Mouse (Mus musculus) layer of hippocampus, postnatal 10 days (tissue): Measurements from ENCODE around the gene Alg9. TPM values are rescaled to one million over a fixed set of nuclear protein-coding genes. Genes with fewer than 3 reads are reported as not detected.
A peak's percentile ranks its signal among the peaks of the same experiment; 100 is the strongest.

Source experiments
- DNase-seq, 2 experiments: peaks; one replicate each; pipeline ENCODE4 v3.0.0; 2021; ENCODE audit warnings: low spot score in 2 of 2
- long read RNA-seq: library from polyadenylated mRNA; stranded (forward); transcript quantifications from one replicate; pipeline ENCODE4 v2.0.0, GENCODE M21; 2023
- total RNA-seq, 2 experiments: library from RNA; stranded (reverse); gene quantifications; 2 replicates each; pipeline ENCODE4 v1.2.3; 2021

Alg9 gene
- 10 to 100 TPM; 35.3 to 35.6 TPM for total RNA-seq
- long read RNA-seq, transcript Alg9-204 (14 exons, 2,530 nt): minor isoform, 5 of 25 reads
- long read RNA-seq, transcript Alg9-201 (15 exons, 2,873 nt): major isoform, 7 of 25 reads
- long read RNA-seq, partial matches to known transcripts: 1 of 25 reads
- long read RNA-seq, other reads (novel, unspliced or antisense): 12 of 25 reads

- DNase-seq: peak; percentile 90 to 93
These were observed at the start of gene Alg9, which contains the start of gene 1110032A03Rik for GRCm38 (mm10) chr9:50774991-50775612. Gene Alg9 (plus strand): TSS chr9:50775019. Gene 1110032A03Rik (minus strand): TSS chr9:50775520.

DNA sequence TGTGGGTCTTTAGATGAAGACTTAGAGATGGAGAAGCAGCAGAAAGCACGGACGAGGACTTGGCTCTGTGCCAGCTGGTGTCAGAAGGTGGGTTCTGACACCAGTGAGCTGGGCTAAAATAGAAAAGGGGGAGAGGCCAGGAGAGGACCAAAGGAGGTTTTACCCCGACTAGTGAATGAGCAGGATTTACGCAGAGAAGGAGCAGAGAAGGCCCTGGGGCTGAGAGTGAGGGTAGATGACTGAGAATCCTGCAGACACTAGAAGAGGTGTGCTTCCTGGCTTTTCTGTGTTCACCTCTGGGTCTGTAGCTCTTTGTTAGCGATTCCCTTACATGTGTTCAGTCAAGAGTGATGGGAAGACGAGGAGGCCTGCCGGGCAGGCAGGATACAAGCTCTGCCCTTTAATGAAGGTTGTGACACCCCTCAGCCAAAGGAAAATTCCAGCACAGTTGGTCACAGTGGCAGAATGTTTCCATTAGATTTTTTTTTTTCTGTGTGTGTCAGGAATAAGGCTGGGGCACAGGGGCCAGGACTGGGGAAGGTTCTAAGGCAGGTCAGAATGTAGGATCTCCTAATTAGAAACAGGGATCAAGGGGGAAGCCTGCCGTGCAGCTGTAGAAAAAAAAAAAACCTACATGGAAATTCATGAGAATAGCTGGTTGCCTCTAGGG, 48.8 kb upstream of the Alg9 start:
- DNase-seq: no peak

- peak; percentile 49 for DNase-seq
These were observed 47.5 kb upstream of the Alg9 start for GRCm38 (mm10) chr9:50727171-50727924.

DNA sequence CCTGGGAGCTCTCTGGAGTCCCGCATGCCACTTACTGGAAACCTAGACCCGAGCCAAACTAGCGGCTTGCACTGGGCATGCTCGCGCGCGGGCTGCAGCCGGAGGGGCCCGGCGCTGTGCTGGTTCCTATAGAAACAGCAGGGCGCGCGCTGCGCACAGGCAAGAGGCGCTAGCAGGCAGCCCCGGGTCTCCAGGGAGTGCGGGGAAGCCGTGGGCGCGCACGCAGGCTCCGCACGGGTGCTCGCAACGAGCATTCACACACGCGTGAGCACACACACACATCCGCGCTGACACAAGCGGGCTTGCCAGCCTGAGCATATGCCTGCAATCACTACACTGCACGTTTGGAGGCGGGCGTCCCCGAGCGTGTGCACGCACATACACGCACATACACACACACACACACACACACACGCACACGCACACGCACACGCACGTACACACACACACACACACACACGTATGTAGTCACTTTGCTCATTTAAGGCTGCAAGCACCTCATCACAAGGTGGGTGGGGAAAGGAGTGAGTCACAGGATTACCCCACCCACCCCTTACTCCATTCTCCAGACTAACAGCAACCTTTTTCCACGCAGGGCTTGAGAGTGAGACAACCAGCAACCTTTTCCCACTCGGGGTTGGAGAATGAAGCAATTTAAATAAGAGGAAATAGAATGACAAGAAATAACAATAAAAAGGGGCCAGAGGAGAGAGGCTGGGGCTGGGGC, 46.7 kb upstream of the Alg9 start:
- DNase-seq: peak; percentile 79 to 85

DNA sequence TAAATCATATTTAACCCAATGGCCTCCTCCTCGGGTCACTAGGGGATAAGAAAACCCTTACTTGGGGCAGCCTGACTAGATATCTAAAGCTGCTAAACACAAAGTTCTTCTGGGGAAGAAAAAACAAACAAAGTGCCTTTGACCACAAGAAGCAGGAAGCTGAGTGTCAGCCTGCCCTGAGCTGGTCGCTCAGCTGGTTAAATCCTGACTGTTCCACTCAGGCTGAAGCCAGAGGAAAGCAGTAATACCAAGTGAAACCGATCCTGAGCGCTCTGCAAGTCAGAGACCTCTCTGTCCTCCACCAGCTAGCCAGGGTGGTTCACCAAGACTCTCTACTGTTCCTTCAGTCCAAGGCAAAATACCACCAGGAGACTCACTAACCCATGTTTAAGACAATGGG, 45.2 kb upstream of the Alg9 start:
- DNase-seq: no peak

GRCm38 (mm10) chr9:50732560-50732959, 42.3 kb upstream of the Alg9 start:
- DNase-seq: no peak

GRCm38 (mm10) chr9:50734989-50735388, 39.8 kb upstream of the Alg9 start:
- peak; percentile 61 to 63 for DNase-seq

DNA sequence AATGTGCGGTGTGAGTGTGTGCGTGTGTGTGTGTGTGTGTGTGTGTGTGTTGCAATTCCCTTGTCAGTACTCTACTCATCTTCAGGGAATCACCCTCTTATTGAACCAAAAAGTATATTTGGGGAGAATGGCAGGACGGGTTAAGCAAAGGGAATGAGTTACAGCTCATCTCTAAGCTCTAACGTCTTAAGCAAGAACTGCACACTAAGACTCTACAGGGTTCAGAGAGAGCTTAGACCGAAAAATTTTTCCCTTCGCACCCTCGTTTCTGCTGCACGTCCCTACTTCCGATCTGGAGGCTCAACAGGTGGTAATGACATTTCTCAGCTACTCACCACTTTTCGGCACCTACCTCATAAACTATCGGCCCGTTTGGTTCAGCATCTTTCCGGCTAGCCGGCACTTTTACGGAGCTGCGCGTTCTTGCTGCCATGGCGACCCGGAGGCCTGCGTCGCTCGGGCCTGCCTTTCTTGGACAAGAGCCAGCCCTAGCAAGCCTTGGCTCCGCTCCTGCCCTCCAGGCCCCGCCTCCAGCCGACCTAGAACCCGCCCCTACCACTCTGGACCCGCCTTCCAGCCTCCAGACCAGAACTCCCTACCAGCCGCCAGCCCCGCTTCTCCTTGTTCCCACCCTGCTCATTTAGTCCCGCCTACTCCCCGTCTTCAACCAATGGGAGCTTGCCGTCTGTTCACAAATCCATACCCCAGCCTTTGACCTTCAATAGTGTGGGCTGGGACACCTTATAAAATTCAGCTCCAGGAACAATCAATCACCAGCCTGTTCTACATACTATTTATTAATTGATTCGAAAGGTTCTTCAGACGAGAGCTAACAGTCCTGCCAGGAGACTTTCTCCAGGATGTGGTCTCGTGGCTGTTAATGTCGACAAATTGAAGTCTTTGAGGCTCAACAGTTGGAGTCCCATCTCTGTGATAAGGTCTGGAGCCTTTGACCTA, 35.6 kb upstream of the Alg9 start, which contains the start of gene Dixdc1:
Dixdc1 (minus strand) TSS at position 604 of the 957 bp plus-strand sequence.
- peak; percentile 94 for DNase-seq

DNA sequence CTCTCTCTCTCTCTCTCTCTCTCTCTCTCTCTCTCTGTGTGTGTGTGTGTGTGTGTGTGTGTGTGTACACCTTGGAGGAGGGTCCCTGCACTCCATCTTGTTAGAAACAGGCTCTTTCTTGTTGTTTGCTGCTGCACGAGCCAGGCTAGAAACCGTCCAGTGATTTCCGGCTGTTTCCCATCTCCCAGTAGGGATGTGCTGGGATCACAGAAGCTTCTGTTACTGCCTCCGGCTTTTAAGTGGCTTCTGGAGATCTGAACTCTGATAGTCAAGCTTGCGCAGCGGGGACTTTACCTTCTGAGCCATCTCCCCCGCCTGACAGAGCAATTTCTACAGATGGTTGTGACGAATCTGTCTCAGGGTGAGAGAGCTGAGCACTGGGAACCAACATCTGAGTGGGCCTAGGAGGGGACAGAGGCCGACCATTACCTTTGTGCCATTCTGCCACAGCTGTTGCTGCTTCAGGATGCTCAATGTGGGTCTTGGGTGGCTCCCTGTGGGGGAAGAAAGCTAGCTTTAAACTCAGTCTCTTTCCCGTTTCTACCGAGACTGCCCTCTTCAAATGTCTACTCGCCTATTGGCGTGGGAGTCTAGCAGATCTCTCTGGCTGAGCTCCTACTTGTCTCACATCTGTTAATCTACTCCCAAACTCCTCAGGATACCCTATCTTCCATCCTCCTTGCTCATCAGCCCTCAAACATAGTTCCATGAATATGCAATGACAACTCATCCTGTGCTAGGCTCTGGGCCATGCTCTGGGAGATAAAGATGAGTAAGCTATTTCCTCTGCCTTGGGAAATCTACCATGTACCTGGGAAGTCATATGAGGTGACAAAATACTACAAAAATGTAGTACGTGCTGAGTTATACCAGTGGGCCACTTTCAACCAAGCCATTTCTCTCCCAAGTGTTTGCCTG, 33.7 kb upstream of the Alg9 start:
- DNase-seq: no peak

GRCm38 (mm10) chr9:50742261-50742660, 32.6 kb upstream of the Alg9 start:
- DNase-seq: no peak

DNA sequence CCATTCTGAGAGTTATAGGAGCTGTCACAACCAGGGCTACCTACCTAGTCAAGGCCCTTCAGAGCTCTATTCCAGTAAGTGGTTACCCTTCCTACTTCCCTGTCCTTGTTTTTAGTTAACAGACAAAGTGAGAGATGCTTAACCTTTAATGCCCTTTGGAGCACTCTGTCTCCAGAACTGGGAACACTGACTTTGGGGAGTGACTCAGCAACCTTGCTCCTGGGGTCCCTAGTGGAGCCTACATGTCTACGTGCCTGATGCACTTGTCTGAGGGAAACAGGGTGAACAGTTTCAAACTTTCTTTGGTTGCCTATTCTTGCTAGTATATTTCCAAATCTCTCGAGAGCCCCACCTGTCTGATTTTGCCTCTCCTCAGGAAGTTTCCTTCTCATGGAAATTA, 32.1 kb upstream of the Alg9 start:
- DNase-seq: no peak

DNA sequence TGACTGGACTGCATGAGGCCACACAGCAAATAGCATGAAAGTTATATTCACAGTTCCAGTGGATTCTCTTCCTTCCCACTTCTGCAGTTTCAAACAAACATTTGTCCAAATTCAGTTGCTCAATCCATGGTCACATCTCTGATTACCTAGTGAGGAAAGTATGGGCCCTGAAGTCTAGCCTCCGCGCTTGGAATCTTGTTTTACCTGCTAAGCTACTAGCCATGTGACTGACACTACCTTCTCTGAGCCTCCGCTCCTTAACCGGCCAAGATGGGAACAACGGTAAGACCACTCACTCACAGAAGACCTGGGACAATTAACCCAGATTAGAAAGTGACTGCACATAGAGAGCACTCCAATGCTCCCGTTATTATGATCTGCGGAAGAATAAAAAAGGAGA, 29.0 kb upstream of the Alg9 start:
- no peak for DNase-seq

- peak in 1 of 2 experiments; percentile 15 for DNase-seq
These were observed 28.6 kb upstream of the Alg9 start, which contains the start of gene 2310030G06Rik for GRCm38 (mm10) chr9:50746214-50746677. Gene 2310030G06Rik (minus strand): TSS chr9:50746536.

DNA sequence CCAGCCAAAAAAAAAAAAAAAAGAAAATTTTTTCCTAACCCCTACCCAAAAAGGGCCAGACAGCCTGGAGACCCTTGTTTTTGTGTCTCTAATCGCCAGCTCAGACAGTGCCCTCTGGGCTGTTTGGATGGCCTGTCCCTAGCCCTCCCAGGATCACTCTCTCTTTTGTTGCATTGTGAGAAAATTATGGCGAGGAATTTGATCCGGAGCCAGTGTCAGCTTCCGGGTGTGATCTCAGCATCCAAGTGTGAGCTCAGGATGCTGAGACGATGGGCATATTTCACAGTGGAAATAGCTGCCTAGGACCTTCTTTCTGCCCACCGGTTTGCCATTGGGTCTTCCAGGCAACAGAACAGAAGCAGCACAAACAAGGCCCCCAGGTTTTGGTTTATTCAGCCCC, 24.1 kb upstream of the Alg9 start:
- DNase-seq: no peak

GRCm38 (mm10) chr9:50751323-50751722, 23.5 kb upstream of the Alg9 start, which contains the start of gene Cryab:
Gene Cryab (plus strand): TSS chr9:50751325.
- no peak for DNase-seq

DNA sequence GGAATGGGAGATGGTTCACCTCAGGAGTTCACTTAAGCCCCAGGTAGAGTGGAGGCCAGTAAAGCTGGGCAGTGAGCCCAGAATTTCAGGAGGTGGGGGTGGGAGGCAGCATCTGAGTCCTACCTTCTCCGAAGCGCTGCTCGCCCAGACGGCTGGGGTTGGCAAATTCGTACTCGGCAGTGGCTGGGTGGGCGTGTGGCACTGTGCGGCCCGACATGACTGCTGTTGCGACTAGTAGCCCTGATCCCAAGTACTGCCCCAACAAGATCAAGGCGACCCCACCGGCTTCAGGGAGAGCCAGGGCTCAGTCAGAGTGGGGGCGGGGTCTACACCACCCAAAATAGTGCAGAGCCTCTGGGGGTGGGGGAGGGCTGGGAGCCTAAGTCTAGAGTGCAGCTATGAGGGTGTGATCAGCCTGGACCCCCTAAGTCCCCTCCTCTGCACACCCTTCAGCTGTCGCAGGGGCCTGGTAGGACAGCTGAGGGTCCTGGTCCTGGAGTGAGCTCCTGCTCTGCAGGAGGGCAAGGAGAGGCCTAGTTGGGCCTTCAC, 22.7 kb upstream of the Alg9 start, which contains the start of gene Hspb2:
Hspb2 (minus strand) TSS at position 301 of the 549 bp plus-strand sequence.
- no peak for DNase-seq

DNA sequence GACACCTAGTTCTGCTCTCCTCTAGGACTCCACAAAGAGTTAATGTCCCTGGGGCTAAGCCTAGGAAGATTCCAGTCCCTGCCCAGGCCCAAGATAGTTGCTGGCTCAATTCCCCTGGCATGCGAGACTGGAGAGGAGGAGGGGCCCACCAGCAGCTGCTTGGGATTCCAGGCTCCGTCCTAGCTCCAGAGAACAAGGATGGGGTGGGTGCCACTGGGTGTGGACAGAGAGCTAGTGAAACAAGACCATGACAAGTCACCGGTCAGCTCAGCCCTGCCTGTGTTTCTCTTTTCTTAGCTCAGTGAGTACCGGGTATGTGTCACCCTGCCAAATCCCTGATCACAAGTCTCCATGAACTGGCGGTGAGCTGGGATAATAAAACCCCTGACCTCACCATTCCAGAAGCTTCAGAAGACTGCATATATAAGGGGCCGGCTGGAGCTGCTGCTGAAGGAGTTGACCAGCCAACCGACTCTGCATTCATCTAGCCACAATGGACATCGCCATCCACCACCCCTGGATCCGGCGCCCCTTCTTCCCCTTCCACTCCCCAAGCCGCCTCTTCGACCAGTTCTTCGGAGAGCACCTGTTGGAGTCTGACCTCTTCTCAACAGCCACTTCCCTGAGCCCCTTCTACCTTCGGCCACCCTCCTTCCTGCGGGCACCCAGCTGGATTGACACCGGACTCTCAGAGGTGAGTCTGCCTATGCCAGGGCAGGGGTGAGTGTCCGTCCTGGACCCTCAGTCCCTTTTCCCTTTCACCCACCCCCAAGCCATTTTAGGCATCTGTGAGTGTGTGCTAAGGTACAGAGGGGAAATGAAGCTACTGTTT, 21.8 kb upstream of the Alg9 start:
- peak; percentile 67 for DNase-seq
